Mouse (Mus musculus) liver, embryonic 14.5 days (tissue): ENCODE data around the gene Syn2. TPM values are rescaled to one million over a fixed set of nuclear protein-coding genes. Genes with fewer than 3 reads are reported as not detected.
"Not testable (repeated sequence)": the region's sequence is repeated elsewhere in the genome, so short reads cannot be mapped to it uniquely, and the experiment has no call there.

ENCODE experiments used
- ATAC-seq: fragments of 200-750 bp; cut with Nextera tagmentation; 2 replicates; pipeline ENCODE4 v1.8.0; 2017; ENCODE audit warnings: moderate number of reproducible peaks, mild to moderate bottlenecking, moderate library complexity; ENCODE audit not compliant: insufficient read depth
- DNase-seq, 3 experiments: peaks; one replicate each; pipeline ENCODE4 v3.0.0-alpha.2; 2012 to 2013; ENCODE audit warnings: low read depth in 3 of 3, low spot score in 3 of 3
- H3K27ac ChIP-seq: fragments of 300-500 bp; sonication (generic); 2 replicates; pipeline ENCODE4 v1.5.1; 2014; ENCODE audit warnings: moderate library complexity, mild to moderate bottlenecking, control low read depth, inconsistent platforms
- H3K27me3 ChIP-seq: fragments of 300-500 bp; sonication (generic); 2 replicates; pipeline ENCODE4 v1.6.1; 2014; ENCODE audit warnings: mild to moderate bottlenecking, low read length, moderate library complexity; ENCODE audit not compliant: control insufficient read depth, insufficient read depth
- H3K36me3 ChIP-seq: fragments of 300-500 bp; sonication (generic); replicated peaks from 2 replicates; pipeline ENCODE4 v1.6.1; 2014; ENCODE audit warnings: low read depth; ENCODE audit not compliant: control insufficient read depth, insufficient read depth
- H3K4me1 ChIP-seq, 2 experiments: fragments of 200-500 bp in 1 of 2; fragments of 300-500 bp in 1 of 2; sonication (generic) in 1 of 2; replicated peaks; 2 replicates each; pipeline ENCODE4 v1.6.1; 2012 to 2014; ENCODE audit warnings: antibody characterized with exemption in 1 of 2, inconsistent platforms in 1 of 2, low read length in 1 of 2; ENCODE audit not compliant: control insufficient read depth in 2 of 2, insufficient read depth in 2 of 2
- H3K4me2 ChIP-seq: fragments of 300-500 bp; sonication (generic); 2 replicates; pipeline ENCODE4 v1.6.1; 2014; ENCODE audit warnings: low read depth, mild to moderate bottlenecking, control low read depth, moderate library complexity
- H3K4me3 ChIP-seq, 2 experiments: fragments of 200-500 bp in 1 of 2; fragments of 300-500 bp in 1 of 2; sonication (generic) in 1 of 2; 2 replicates each; pipeline ENCODE4 v1.5.1; 2012 to 2014; ENCODE audit warnings: low read depth in 2 of 2, low read length in 2 of 2, mild to moderate bottlenecking in 2 of 2, control low read depth in 1 of 2, inconsistent platforms in 1 of 2, moderate library complexity in 1 of 2; ENCODE audit not compliant: insufficient read depth in 1 of 2
- H3K9ac ChIP-seq: fragments of 300-500 bp; sonication (generic); replicated peaks from 2 replicates; pipeline ENCODE4 v1.6.1; 2014; ENCODE audit warnings: mild to moderate bottlenecking, control low read depth, moderate library complexity
- H3K9me3 ChIP-seq: fragments of 300-500 bp; sonication (generic); 2 replicates; pipeline ENCODE4 v1.6.1; 2016; ENCODE audit warnings: low read length, mixed read lengths; ENCODE audit not compliant: control insufficient read depth
- CTCF ChIP-seq: IDR thresholded peaks from 2 replicates; pipeline ENCODE4 v1.5.1; 2016; ENCODE audit warnings: antibody characterized with exemption, low read depth, control low read depth
- EP300 ChIP-seq: IDR thresholded peaks from 2 replicates; pipeline ENCODE4 v1.6.1; 2016; ENCODE audit warnings: antibody characterized with exemption, low read depth
- WGBS: fragments of 180-500 bp; shearing (Covaris S2); extraction: QIAGEN DNeasy Blood & Tissue Kit; methylation state at CpG from one replicate; pipeline ENCODE4 v1.1.7; 2014; ENCODE audit not compliant: insufficient replicate concordance; 5-methylcytosine and 5-hydroxymethylcytosine counted together
- polyA plus RNA-seq, 2 experiments: library from polyadenylated mRNA; depleted of rRNA in 1 of 2; stranded (reverse) in 1 of 2; unstranded in 1 of 2; fragments of >200 nt; fragmentation: Nextera tagmentation in 1 of 2; extraction: Ambion mirVana in 1 of 2; gene quantifications; 2 replicates each; pipeline versions ENCODE4 v1.2.1 to v1.2.3; 2012 to 2014

Gene Syn2
- polyA plus RNA-seq, 2 experiments = 0.04 TPM

GRCm38 (mm10) chr6:115231836-115232235, 97.1 kb downstream of the Syn2 start:
- DNase-seq (no peak), ATAC-seq (no peak)
- no peak overlapping the region for H3K27ac ChIP-seq
- TF ChIP-seq EP300 = no peak
- no peak for TF ChIP-seq CTCF
- no peak overlapping the region for H3K9ac ChIP-seq
- 57% methylated on average over 4 of the region's 4 CpGs for WGBS
- H3K4me1 ChIP-seq = no peaks in the 10 kb centered on the region
- no peak overlapping the region for H3K4me3 ChIP-seq
- H3K4me2 ChIP-seq = no peak overlapping the region
- no peaks in the 10 kb centered on the region for H3K36me3 ChIP-seq
- no peaks in the 10 kb centered on the region for H3K9me3 ChIP-seq
- no peaks in the 10 kb centered on the region for H3K27me3 ChIP-seq

- TF ChIP-seq EP300 (no peak), CTCF (no peak)
- H3K4me3 ChIP-seq = no peak overlapping the region
- no peak overlapping the region for H3K9ac ChIP-seq
- H3K27ac ChIP-seq = no peak overlapping the region
- WGBS = 22% methylated on average over 1 of the region's 1 CpGs
- no peaks in the 10 kb centered on the region for H3K36me3 ChIP-seq
- DNase-seq (no peak), ATAC-seq (no peak)
- H3K9me3 ChIP-seq = no peaks in the 10 kb centered on the region
- no peak overlapping the region for H3K4me2 ChIP-seq
- no peaks in the 10 kb centered on the region for H3K27me3 ChIP-seq
- no peaks in the 10 kb centered on the region for H3K4me1 ChIP-seq
Measured at GRCm38 (mm10) chr6:115232562-115232961, 97.9 kb downstream of the Syn2 start.

- H3K4me3 ChIP-seq = no peak overlapping the region
- DNase-seq (no peak), ATAC-seq (no peak)
- H3K9me3 ChIP-seq = no peaks in the 10 kb centered on the region
- H3K27me3 ChIP-seq = no peaks in the 10 kb centered on the region
- 69% methylated on average over 9 of the region's 9 CpGs for WGBS
- H3K27ac ChIP-seq = no peak overlapping the region
- TF ChIP-seq EP300 (no peak), CTCF (no peak)
- no peak overlapping the region for H3K4me2 ChIP-seq
- H3K36me3 ChIP-seq = no peaks in the 10 kb centered on the region
- H3K4me1 ChIP-seq = no peaks in the 10 kb centered on the region
- H3K9ac ChIP-seq = no peak overlapping the region
Measured at GRCm38 (mm10) chr6:115238031-115239027, 103.6 kb downstream of the Syn2 start.

- no peak overlapping the region for H3K27ac ChIP-seq
- no peaks in the 10 kb centered on the region for H3K36me3 ChIP-seq
- ATAC-seq = no peak
- no peaks in the 10 kb centered on the region for H3K9me3 ChIP-seq
- H3K27me3 ChIP-seq = no peaks in the 10 kb centered on the region
- no peak overlapping the region for H3K4me2 ChIP-seq
- WGBS = 70% methylated on average over 7 of the region's 7 CpGs
- H3K4me1 ChIP-seq = no peaks in the 10 kb centered on the region
- no peak overlapping the region for H3K4me3 ChIP-seq
- TF ChIP-seq EP300 = no peak
- no peak for TF ChIP-seq CTCF
- DNase-seq = no peak
- H3K9ac ChIP-seq = no peak overlapping the region
Measured at GRCm38 (mm10) chr6:115239335-115239734, 104.6 kb downstream of the Syn2 start.

GRCm38 (mm10) chr6:115240431-115240830, 105.7 kb downstream of the Syn2 start:
- H3K4me2 ChIP-seq, H3K4me3 ChIP-seq, H3K36me3 ChIP-seq, ATAC-seq, DNase-seq, H3K4me1 ChIP-seq, H3K9ac ChIP-seq, H3K27me3 ChIP-seq, H3K27ac ChIP-seq, H3K9me3 ChIP-seq: not testable (repeated sequence)
- 31% methylated on average over 2 of the region's 2 CpGs for WGBS
